Mouse (Mus musculus): ENCODE data around the gene Ly6g6d. TPM values are rescaled to one million over a fixed set of nuclear protein-coding genes. Genes with fewer than 3 reads are reported as not detected.

The Ly6g6d gene
- polyA plus RNA-seq, 1 experiment, result 79.9 TPM

- H3K36me3 ChIP-seq (replicated peaks; ENCODE audit: low read length), result peaks cover 80% of the 10 kb centered on the region
- H3K4me1 ChIP-seq, result peaks cover 93% of the 10 kb centered on the region
- no peak for TF ChIP-seq FLI1 (IDR thresholded peaks at IDR 0.05; ENCODE audit: low read length)
- TF ChIP-seq GATA1 (IDR thresholded peaks at IDR 0.05; ENCODE audit: borderline replicate concordance, low read length), result no peak
- H3K4me3 ChIP-seq (replicated peaks), result peak overlapping the region; percentile 94
- H3K9me3 ChIP-seq, result no peaks in the 10 kb centered on the region
- H3K27me3 ChIP-seq (replicated peaks), result no peaks in the 10 kb centered on the region
Measured at GRCm38 (mm10) chr17:35060737-35061297, 17.0 kb downstream of the Ly6g6d start.

- TF ChIP-seq FLI1 (IDR thresholded peaks at IDR 0.05; ENCODE audit: low read length) (no peak), GATA1 (IDR thresholded peaks at IDR 0.05; ENCODE audit: borderline replicate concordance, low read length) (no peak)
- Histone ChIP-seq H3K4me3 (replicated peaks) (peak overlapping the region; percentile 94), H3K36me3 (replicated peaks; ENCODE audit: low read length) (peaks cover 87% of the 10 kb centered on the region), H3K4me1 (peaks cover 93% of the 10 kb centered on the region), H3K27me3 (replicated peaks) (no peaks in the 10 kb centered on the region), H3K9me3 (no peaks in the 10 kb centered on the region)
Measured at GRCm38 (mm10) chr17:35060071-35060470, 17.8 kb downstream of the Ly6g6d start.

- H3K4me3 ChIP-seq (replicated peaks), result peak within 1 kb of the TSS; percentile 94
- peaks cover 89% of the 10 kb centered on the region for H3K36me3 ChIP-seq (replicated peaks; ENCODE audit: low read length)
- H3K9me3 ChIP-seq, result no peaks in the 10 kb centered on the region
- no peaks in the 10 kb centered on the region for H3K27me3 ChIP-seq (replicated peaks)
- H3K4me1 ChIP-seq, result peaks cover 91% of the 10 kb centered on the region
- TF ChIP-seq FLI1 (IDR thresholded peaks at IDR 0.05; ENCODE audit: low read length), result no peak
- no peak for TF ChIP-seq GATA1 (IDR thresholded peaks at IDR 0.05; ENCODE audit: borderline replicate concordance, low read length)
Measured at GRCm38 (mm10) chr17:35058911-35059892, 18.7 kb downstream of the Ly6g6d start, which contains the start of gene Ddah2. TSS of gene Ddah2 (plus strand) at chr17:35059035.

- peaks cover 88% of the 10 kb centered on the region for H3K36me3 ChIP-seq (replicated peaks; ENCODE audit: low read length)
- no peaks in the 10 kb centered on the region for H3K27me3 ChIP-seq (replicated peaks)
Measured at GRCm38 (mm10) chr17:35058316-35058715, 19.5 kb downstream of the Ly6g6d start.

GRCm38 (mm10) chr17:35057090-35057489 lies 20.8 kb downstream of the Ly6g6d start:
- peaks cover 92% of the 10 kb centered on the region for H3K4me1 ChIP-seq
- no peak overlapping the region for H3K4me3 ChIP-seq (replicated peaks)
- H3K36me3 ChIP-seq (replicated peaks; ENCODE audit: low read length), result peaks cover 89% of the 10 kb centered on the region
- H3K9me3 ChIP-seq, result no peaks in the 10 kb centered on the region
- no peak for TF ChIP-seq GATA1 (IDR thresholded peaks at IDR 0.05; ENCODE audit: borderline replicate concordance, low read length)
- no peaks in the 10 kb centered on the region for H3K27me3 ChIP-seq (replicated peaks)

More at GRCm38 (mm10) chr17:35058316-35058715, 19.5 kb downstream of the Ly6g6d start:
- TF ChIP-seq GATA1 (IDR thresholded peaks at IDR 0.05; ENCODE audit: borderline replicate concordance, low read length) (no peak), FLI1 (IDR thresholded peaks at IDR 0.05; ENCODE audit: low read length) (no peak)
- Histone ChIP-seq H3K9me3 (no peaks in the 10 kb centered on the region), H3K4me1 (peaks cover 90% of the 10 kb centered on the region), H3K4me3 (replicated peaks) (no peak overlapping the region)

GRCm38 (mm10) chr17:35055691-35056495 lies 22.0 kb downstream of the Ly6g6d start:
- Histone ChIP-seq H3K4me3 (replicated peaks) (peak overlapping the region; percentile 71), H3K4me1 (peaks cover 86% of the 10 kb centered on the region), H3K27me3 (replicated peaks) (no peaks in the 10 kb centered on the region), H3K9me3 (no peaks in the 10 kb centered on the region), H3K36me3 (replicated peaks; ENCODE audit: low read length) (peaks cover 86% of the 10 kb centered on the region)
- TF ChIP-seq GATA1 (IDR thresholded peaks at IDR 0.05; ENCODE audit: borderline replicate concordance, low read length) (no peak), FLI1 (IDR thresholded peaks at IDR 0.05; ENCODE audit: low read length) (no peak)

- H3K4me3 ChIP-seq (replicated peaks), result peak overlapping the region; percentile 97
- H3K4me1 ChIP-seq, result peaks cover 68% of the 10 kb centered on the region
- peaks cover 57% of the 10 kb centered on the region for H3K36me3 ChIP-seq (replicated peaks; ENCODE audit: low read length)
Measured at GRCm38 (mm10) chr17:35052271-35052798, 25.5 kb downstream of the Ly6g6d start.

GRCm38 (mm10) chr17:35051156-35052086 lies 26.4 kb downstream of the Ly6g6d start:
- TF ChIP-seq FLI1 (IDR thresholded peaks at IDR 0.05; ENCODE audit: low read length) (no peak), GATA1 (IDR thresholded peaks at IDR 0.05; ENCODE audit: borderline replicate concordance, low read length) (no peak)
- Histone ChIP-seq H3K4me1 (peaks cover 71% of the 10 kb centered on the region), H3K27me3 (replicated peaks) (no peaks in the 10 kb centered on the region), H3K4me3 (replicated peaks) (peak overlapping the region; percentile 97), H3K9me3 (no peaks in the 10 kb centered on the region), H3K36me3 (replicated peaks; ENCODE audit: low read length) (peaks cover 49% of the 10 kb centered on the region)

More at GRCm38 (mm10) chr17:35052271-35052798, 25.5 kb downstream of the Ly6g6d start:
- no peaks in the 10 kb centered on the region for H3K27me3 ChIP-seq (replicated peaks)
- TF ChIP-seq FLI1 (IDR thresholded peaks at IDR 0.05; ENCODE audit: low read length), result no peak
- TF ChIP-seq GATA1 (IDR thresholded peaks at IDR 0.05; ENCODE audit: borderline replicate concordance, low read length), result no peak
- no peaks in the 10 kb centered on the region for H3K9me3 ChIP-seq

Data from megakaryocyte, embryonic 14.5 days (primary cell).